Mouse (Mus musculus): Measurements from ENCODE around the gene Alox12b. TPM values are rescaled to one million over a fixed set of nuclear protein-coding genes. Genes with fewer than 3 reads are reported as not detected.

The Alox12b gene
- total RNA-seq, 1 experiment from 2014 or later: not detected

- ATAC-seq (replicated peaks; ENCODE audit: insufficient number of reproducible peaks, low FRiP score, low TSS enrichment, poor library complexity, severe bottlenecking): 0 out of 2 replicates have a peak, but pooled peaks have one; percentile 14
Observed at GRCm38 (mm10) chr11:69122336-69122951, 34.3 kb upstream of the Alox12b start, which contains the start of gene 9130213A22Rik. Gene 9130213A22Rik (minus strand): TSS chr11:69122589.

GRCm38 (mm10) chr11:69123056-69123692 is 33.6 kb upstream of the Alox12b start:
- no peak for ATAC-seq (replicated peaks; ENCODE audit: insufficient number of reproducible peaks, low FRiP score, low TSS enrichment, poor library complexity, severe bottlenecking)

GRCm38 (mm10) chr11:69123693-69124497 is 32.9 kb upstream of the Alox12b start:
- ATAC-seq (replicated peaks; ENCODE audit: insufficient number of reproducible peaks, low FRiP score, low TSS enrichment, poor library complexity, severe bottlenecking): 0 out of 2 replicates have a peak, but pooled peaks have one; percentile 19

GRCm38 (mm10) chr11:69124498-69124847 is 32.3 kb upstream of the Alox12b start:
- no peak for ATAC-seq (replicated peaks; ENCODE audit: insufficient number of reproducible peaks, low FRiP score, low TSS enrichment, poor library complexity, severe bottlenecking)

GRCm38 (mm10) chr11:69125041-69125851 is 31.5 kb upstream of the Alox12b start:
- peak; percentile 7 for ATAC-seq (replicated peaks; ENCODE audit: insufficient number of reproducible peaks, low FRiP score, low TSS enrichment, poor library complexity, severe bottlenecking)

- no peak for ATAC-seq (replicated peaks; ENCODE audit: insufficient number of reproducible peaks, low FRiP score, low TSS enrichment, poor library complexity, severe bottlenecking)
Observed at GRCm38 (mm10) chr11:69125852-69125918, 31.1 kb upstream of the Alox12b start, which contains the start of gene Aloxe3. Gene Aloxe3 (plus strand): TSS chr11:69125896.

GRCm38 (mm10) chr11:69125919-69126705 is 30.7 kb upstream of the Alox12b start:
- ATAC-seq (replicated peaks; ENCODE audit: insufficient number of reproducible peaks, low FRiP score, low TSS enrichment, poor library complexity, severe bottlenecking): no peak

- no peak for ATAC-seq (replicated peaks; ENCODE audit: insufficient number of reproducible peaks, low FRiP score, low TSS enrichment, poor library complexity, severe bottlenecking)
Observed at GRCm38 (mm10) chr11:69126706-69127095, 30.1 kb upstream of the Alox12b start.

GRCm38 (mm10) chr11:69128426-69129122 is 28.2 kb upstream of the Alox12b start:
- ATAC-seq (replicated peaks; ENCODE audit: insufficient number of reproducible peaks, low FRiP score, low TSS enrichment, poor library complexity, severe bottlenecking): no peak

GRCm38 (mm10) chr11:69133566-69133922 is 23.2 kb upstream of the Alox12b start:
- no peak for ATAC-seq (replicated peaks; ENCODE audit: insufficient number of reproducible peaks, low FRiP score, low TSS enrichment, poor library complexity, severe bottlenecking)

GRCm38 (mm10) chr11:69133923-69134621 is 22.7 kb upstream of the Alox12b start:
- ATAC-seq (replicated peaks; ENCODE audit: insufficient number of reproducible peaks, low FRiP score, low TSS enrichment, poor library complexity, severe bottlenecking): peak; percentile 72

- no peak; the same call in 1 of the 2 replicates for ATAC-seq (replicated peaks; ENCODE audit: insufficient number of reproducible peaks, low FRiP score, low TSS enrichment, poor library complexity, severe bottlenecking)
Observed at GRCm38 (mm10) chr11:69134622-69134968, 22.2 kb upstream of the Alox12b start.

GRCm38 (mm10) chr11:69135361-69135760 is 21.4 kb upstream of the Alox12b start:
- ATAC-seq (replicated peaks; ENCODE audit: insufficient number of reproducible peaks, low FRiP score, low TSS enrichment, poor library complexity, severe bottlenecking): no peak

GRCm38 (mm10) chr11:69147546-69147945 is 9.2 kb upstream of the Alox12b start:
- ATAC-seq (replicated peaks; ENCODE audit: insufficient number of reproducible peaks, low FRiP score, low TSS enrichment, poor library complexity, severe bottlenecking): no peak

- no peak for ATAC-seq (replicated peaks; ENCODE audit: insufficient number of reproducible peaks, low FRiP score, low TSS enrichment, poor library complexity, severe bottlenecking)
Observed at GRCm38 (mm10) chr11:69148451-69148960, 8.3 kb upstream of the Alox12b start.

GRCm38 (mm10) chr11:69149728-69150127 is 7.1 kb upstream of the Alox12b start:
- no peak for ATAC-seq (replicated peaks; ENCODE audit: insufficient number of reproducible peaks, low FRiP score, low TSS enrichment, poor library complexity, severe bottlenecking)

GRCm38 (mm10) chr11:69150444-69150843 is 6.3 kb upstream of the Alox12b start:
- no peak for ATAC-seq (replicated peaks; ENCODE audit: insufficient number of reproducible peaks, low FRiP score, low TSS enrichment, poor library complexity, severe bottlenecking)
